Mouse (Mus musculus) megakaryocyte-erythroid progenitor cell, adult 5-6 weeks (primary cell): ENCODE data around the gene Mlana. TPM values are rescaled to one million over a fixed set of nuclear protein-coding genes. Genes with fewer than 3 reads are reported as not detected.

Source experiments
- ATAC-seq: replicated peaks from 2 replicates; pipeline ENCODE4 v1.8.0; 2016; ENCODE audit warnings: mild to moderate bottlenecking, inconsistent platforms; ENCODE audit not compliant: severe bottlenecking, poor library complexity, low FRiP score, low TSS enrichment
- total RNA-seq, 2 experiments: library from RNA; stranded (forward) in 1 of 2; stranded (reverse) in 1 of 2; fragments of 200-1000, 215-1000 nt in 1 of 2; fragments of >200 nt in 1 of 2; fragmentation: Nextera tagmentation in 1 of 2; gene quantifications; 2 replicates each; pipeline ENCODE4 v1.2.3; 2014 to 2017

The Mlana gene
- total RNA-seq, 2 experiments from 2014 or later = not detected

DNA sequence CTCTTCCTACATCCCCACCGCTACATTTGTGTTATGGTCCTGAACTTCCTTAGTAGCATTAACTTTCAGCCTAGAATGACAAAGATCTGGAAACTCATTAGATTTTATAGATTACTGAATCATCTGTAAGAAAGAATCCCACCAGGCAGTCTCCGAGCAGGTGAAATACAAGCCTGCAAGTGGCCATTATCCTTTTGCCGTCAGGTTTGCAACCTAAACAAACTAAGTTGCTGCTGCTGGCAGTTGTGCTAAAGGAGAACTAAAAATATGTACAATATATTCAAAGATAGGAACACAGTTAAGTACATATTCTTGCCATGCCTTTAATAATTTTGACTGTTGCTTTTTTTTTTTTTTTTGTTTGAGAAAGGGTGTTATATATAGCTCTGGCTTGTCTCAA, 37.8 kb downstream of the Mlana start:
- ATAC-seq = no peak

DNA sequence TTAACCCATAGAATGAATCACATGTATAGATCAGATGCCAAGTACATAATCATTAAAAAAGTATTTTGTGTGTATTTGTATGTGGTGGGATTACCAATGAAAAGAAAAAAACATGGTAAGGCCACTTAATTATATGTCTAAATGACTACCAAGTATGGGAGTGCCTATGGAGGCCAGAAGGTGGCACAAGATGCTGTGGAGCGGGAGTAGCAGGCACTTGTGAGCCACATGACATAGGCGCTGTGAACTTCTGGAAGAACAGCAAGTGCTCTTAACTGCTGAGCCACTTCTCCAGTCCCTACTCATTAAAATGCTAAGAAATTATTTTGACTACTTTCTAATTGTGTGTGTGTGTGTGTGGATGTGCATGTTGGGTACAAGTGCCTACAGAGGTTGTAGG, 42.0 kb downstream of the Mlana start:
- ATAC-seq = no peak

DNA sequence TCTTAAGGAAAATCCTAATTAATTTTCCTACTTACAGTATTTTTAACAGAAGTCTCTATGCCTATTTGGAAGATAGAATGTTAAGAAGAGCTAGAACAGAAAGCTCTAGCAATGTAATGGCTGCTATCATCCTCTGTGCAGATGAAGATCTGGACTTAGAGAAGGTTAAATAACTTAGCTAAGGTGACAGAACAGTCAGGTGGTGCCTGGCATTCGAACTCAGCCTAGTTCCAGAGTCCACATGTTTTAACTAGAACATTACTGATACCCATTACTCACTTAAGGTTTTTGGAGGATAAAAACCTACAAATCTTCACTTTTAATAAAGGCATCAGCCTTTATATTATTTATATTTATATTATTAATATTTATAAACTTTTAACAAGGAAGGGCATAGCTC, 43.0 kb downstream of the Mlana start:
- ATAC-seq = no peak

GRCm38 (mm10) chr19:29743531-29743930, 45.9 kb downstream of the Mlana start:
- ATAC-seq = no peak

- no peak for ATAC-seq
These were observed 53.4 kb downstream of the Mlana start for GRCm38 (mm10) chr19:29750994-29751393.

DNA sequence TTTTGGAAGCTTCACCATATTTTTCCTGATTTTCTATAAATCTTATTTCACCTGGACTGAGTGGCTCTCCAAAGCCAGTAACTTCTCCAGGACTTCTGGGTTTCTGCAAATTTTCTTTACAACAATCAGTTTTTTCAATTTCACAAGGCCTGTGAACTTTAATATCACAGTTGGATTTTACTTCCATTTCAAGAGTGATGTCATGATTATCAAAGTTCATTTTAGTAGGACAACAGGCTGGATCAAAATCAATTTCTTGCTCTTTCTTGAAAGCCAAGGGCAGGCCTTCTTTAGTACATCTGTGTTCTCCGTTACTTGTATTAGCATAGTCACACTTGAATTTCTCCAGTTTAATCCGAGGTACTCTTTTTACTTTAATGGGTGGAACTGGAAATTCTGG, 56.3 kb downstream of the Mlana start:
- no peak for ATAC-seq

Other genes starting within 250 kb of the Mlana start
- gene Ric1, start 175.5 kb upstream of the Mlana start, total RNA-seq (2014; fragmentation: Nextera tagmentation) = 14.8 and 17.0 TPM in 2 replicates
- gene Ric1, start 175.5 kb upstream of the Mlana start, total RNA-seq (2017) = 11.1 and 13.0 TPM in 2 replicates
- 19.9 and 31.0 TPM in 2 replicates for gene Ermp1, start 49.4 kb upstream of the Mlana start, total RNA-seq (2014; fragmentation: Nextera tagmentation)
- 27.8 and 31.1 TPM in 2 replicates for gene Ermp1, start 49.4 kb upstream of the Mlana start, total RNA-seq (2017)
- 21.5 and 30.5 TPM in 2 replicates for gene 9930021J03Rik, start 108.2 kb downstream of the Mlana start, total RNA-seq (2014; fragmentation: Nextera tagmentation)
- gene 9930021J03Rik, start 108.2 kb downstream of the Mlana start, total RNA-seq (2017) = 13.8 and 24.5 TPM in 2 replicates
- gene Ranbp6, start 115.2 kb downstream of the Mlana start, total RNA-seq (2014; fragmentation: Nextera tagmentation) = 12.4 and 16.4 TPM in 2 replicates
- gene Ranbp6, start 115.2 kb downstream of the Mlana start, total RNA-seq (2017) = 21.8 and 32.1 TPM in 2 replicates
- gene Il33, start 227.3 kb downstream of the Mlana start, total RNA-seq (2014; fragmentation: Nextera tagmentation) = not detected in 2 replicates
- not detected in 2 replicates for gene Il33, start 227.3 kb downstream of the Mlana start, total RNA-seq (2017)